Comparison of ENCODE assay signal across 7 mouse cellular contexts in the genomic region with DNA sequence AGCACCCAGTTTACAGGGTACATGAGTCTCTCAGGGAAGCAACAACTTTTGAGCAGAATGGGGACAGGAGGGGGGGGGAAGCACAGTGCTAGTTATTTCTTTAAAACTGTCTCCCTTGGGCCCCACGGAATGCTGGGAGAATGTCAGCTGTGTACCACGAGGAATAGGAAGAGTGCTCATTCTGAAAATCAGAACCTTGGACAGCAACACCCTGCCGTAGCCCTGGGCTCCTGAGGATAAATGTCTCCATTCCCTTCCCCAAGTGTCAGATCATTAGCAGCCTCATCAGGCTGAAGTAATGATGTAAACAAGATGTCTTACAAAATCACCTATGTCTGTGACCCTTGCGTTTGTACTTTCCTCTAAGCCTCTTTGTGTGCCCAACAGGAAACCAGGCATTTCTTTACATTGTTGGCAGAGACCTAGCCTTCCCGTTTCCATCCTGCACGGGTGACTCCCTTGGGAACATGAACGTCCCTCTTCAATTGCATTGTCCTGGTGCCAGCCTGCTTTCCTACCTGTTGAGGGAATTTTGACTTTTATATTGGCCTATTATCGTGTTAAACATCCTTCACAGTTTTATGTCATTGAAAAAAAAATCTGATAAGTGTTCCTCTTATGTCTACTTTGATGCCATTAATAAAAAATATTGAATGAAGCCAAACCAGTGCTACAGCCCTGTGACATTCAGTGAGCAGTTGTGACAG.
A peak's percentile ranks its signal among the peaks of the same experiment; 100 is the strongest.
DNase-seq lines count a peak whose midpoint lies in the region; ATAC-seq and TF ChIP-seq lines count a peak whose summit lies in the region.

No protein-coding gene starts in this region.

- no peaks in the 10 kb centered on the region for H3K4me1 ChIP-seq in lung, postnatal 0 days (ENCODE audit: insufficient read depth, low read depth, low read length)

- WGBS in lung, postnatal 0 days = 25% methylated on average over 8 of the region's 8 CpGs

- no peak overlapping the region for H3K4me2 ChIP-seq in lung, postnatal 0 days (replicated peaks; ENCODE audit: low read depth, low read length)

- ATAC-seq in common myeloid progenitor, adult 5-6 weeks (replicated peaks; ENCODE audit: low read depth, poor library complexity, severe bottlenecking) = peak; percentile 58; the same call in 1 of the 2 replicates
- ATAC-seq in megakaryocyte progenitor cell, adult 5-6 weeks (replicated peaks; ENCODE audit: poor library complexity) = peak; percentile 34; the same call in 1 of the 2 replicates
- no peak for ATAC-seq in lung, postnatal 0 days

- H3K9ac ChIP-seq in lung, postnatal 0 days (replicated peaks; ENCODE audit: low read depth) = no peak overlapping the region

- no peak for TF ChIP-seq EP300 in lung, postnatal 0 days (IDR thresholded peaks at IDR 0.05)

- no peaks in the 10 kb centered on the region for H3K9me3 ChIP-seq in lung, postnatal 0 days (ENCODE audit: low read length)

- H3K27ac ChIP-seq in lung, postnatal 0 days (ENCODE audit: low read length) = no peak overlapping the region

- H3K4me3 ChIP-seq in lung, postnatal 0 days (ENCODE audit: low read depth, low read length) = no peak overlapping the region

- no peaks in the 10 kb centered on the region for H3K36me3 ChIP-seq in lung, postnatal 0 days (ENCODE audit: insufficient read depth, low read length)

- H3K27me3 ChIP-seq in lung, postnatal 0 days (replicated peaks; ENCODE audit: insufficient read depth, low read length) = no peaks in the 10 kb centered on the region

- no peak for TF ChIP-seq CTCF in lung, postnatal 0 days (IDR thresholded peaks at IDR 0.05)

- peak; percentile 12 for DNase-seq in kidney, postnatal 14 days
- no peak for DNase-seq in kidney, adult 8-10 months
- peak; percentile 9 for DNase-seq in Muller cell, postnatal 12 days (ENCODE audit: inconsistent ontology term)
- DNase-seq in cerebellum, adult 9-10 months = no peak
- DNase-seq in lung, postnatal 0 days (ENCODE audit: low spot score) = no peak

Comparison
In these comparisons a context has a peak if more than half of its experiments do, and no peak if none do; other contexts are left out.
1. DNase-seq: peak in kidney, postnatal 14 days (single experiment) and Muller cell, postnatal 12 days (single experiment); none in kidney, adult 8-10 months (0 of 2), cerebellum, adult 9-10 months (single experiment) and lung, postnatal 0 days (single experiment).